ENCODE assay signal across 13 mouse cellular contexts in the genomic region with DNA sequence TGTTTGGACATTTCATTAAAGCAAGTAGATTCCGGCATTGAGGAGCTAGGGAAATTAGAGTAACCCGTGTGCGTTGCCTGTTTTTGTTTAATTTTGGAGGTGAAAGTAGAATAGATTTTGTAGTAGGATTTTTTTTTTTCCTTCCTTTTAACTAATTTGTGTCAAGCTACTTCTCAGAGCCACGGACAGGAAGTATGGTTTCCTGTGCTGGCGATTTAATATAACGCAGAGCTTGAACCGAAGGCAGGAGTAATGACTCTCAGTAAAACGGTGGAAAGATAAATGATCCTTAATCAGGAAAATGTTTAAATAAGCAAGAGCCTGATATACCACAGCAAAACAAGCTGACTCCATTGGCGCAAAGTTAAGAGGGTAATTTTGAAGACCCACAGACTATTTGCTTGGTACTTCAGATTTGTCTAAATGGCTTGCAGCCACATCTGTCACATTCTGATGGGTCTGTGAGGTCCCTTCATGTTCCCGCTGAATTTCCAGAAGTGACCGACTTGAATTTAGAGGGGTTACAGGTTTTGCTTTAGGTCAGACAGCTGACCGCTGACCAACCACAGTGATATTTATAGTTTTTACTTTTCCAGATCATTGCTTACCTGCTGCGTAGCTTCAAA. TPM values are rescaled to one million over a fixed set of nuclear protein-coding genes. Genes with fewer than 3 reads are reported as not detected.
A peak's percentile ranks its signal among the peaks of the same experiment; 100 is the strongest.
DNase-seq lines count a peak whose midpoint lies in the region; ATAC-seq and TF ChIP-seq lines count a peak whose summit lies in the region.
"Had no signal": no experiment of that assay in that cellular context is flagged by ENCODE, and none has a peak within 500 bp of the region (broad histone marks: within the 10 kb centered on the region; RNA-seq: fewer than 3 reads in every experiment).

No protein-coding gene starts in this region.

- TF ChIP-seq POLR2A in limb, embryonic 14.5 days (IDR thresholded peaks at IDR 0.05; ENCODE audit: borderline replicate concordance, extremely low read depth, insufficient read depth, insufficient read length): no peak

- no peak overlapping the region for H3K9ac ChIP-seq in heart, embryonic 11.5 days (ENCODE audit: low read depth, low read length)
- no peak overlapping the region for H3K9ac ChIP-seq in lung, embryonic 14.5 days
- H3K9ac ChIP-seq in embryonic facial prominence, embryonic 15.5 days: no peak overlapping the region
- no peak overlapping the region for H3K9ac ChIP-seq in limb, embryonic 14.5 days (ENCODE audit: low read depth, low read length, severe bottlenecking)

- no peak overlapping the region for H3K4me3 ChIP-seq in heart, embryonic 11.5 days (ENCODE audit: low read depth, low read length)
- H3K4me3 ChIP-seq in lung, embryonic 14.5 days (ENCODE audit: low read depth, low read length): no peak overlapping the region
- no peak overlapping the region for H3K4me3 ChIP-seq in embryonic facial prominence, embryonic 15.5 days (replicated peaks)
- H3K4me3 ChIP-seq in limb, embryonic 14.5 days (replicated peaks; ENCODE audit: low read length): no peak overlapping the region
- H3K4me3 ChIP-seq: gastrocnemius, adult 2 months had no signal

- H3K4me1 ChIP-seq in heart, embryonic 11.5 days (ENCODE audit: control insufficient read depth, insufficient read depth, low read length): peaks cover 18% of the 10 kb centered on the region
- peaks cover 45% of the 10 kb centered on the region for H3K4me1 ChIP-seq in lung, embryonic 14.5 days (ENCODE audit: insufficient read depth)
- H3K4me1 ChIP-seq in embryonic facial prominence, embryonic 15.5 days: peaks cover 68% of the 10 kb centered on the region
- peaks cover 91% of the 10 kb centered on the region for H3K4me1 ChIP-seq in limb, embryonic 14.5 days (ENCODE audit: control insufficient read depth, insufficient read depth, low read length)

- no peak overlapping the region for H3K4me2 ChIP-seq in heart, embryonic 11.5 days
- H3K4me2 ChIP-seq in lung, embryonic 14.5 days: peak overlapping the region; percentile 33
- H3K4me2 ChIP-seq in embryonic facial prominence, embryonic 15.5 days (replicated peaks): no peak overlapping the region
- 0 out of 2 replicates have a peak overlapping the region, but pooled peaks have one; percentile 7 for H3K4me2 ChIP-seq in limb, embryonic 14.5 days (replicated peaks; ENCODE audit: low read depth, low read length, severe bottlenecking)

- no peak for DNase-seq in heart, adult 9 months (ENCODE audit: low spot score in 2 of 2)
- DNase-seq in lung, embryonic 14.5 days: peak; percentile 60
- no peak for DNase-seq in lung, postnatal 14 days
- no peak for DNase-seq in limb, embryonic 14.5 days (ENCODE audit: low spot score)
- no peak for DNase-seq in MN1 (ENCODE audit: low spot score)
- no peak for DNase-seq in right cerebral cortex, postnatal 25 days
- DNase-seq: adrenal gland, postnatal 25 days; cerebellum, adult 18-20 months; gastrocnemius, adult 2 months; kidney, postnatal 14 days had no signal

- no peak for TF ChIP-seq CTCF in lung, embryonic 14.5 days (IDR thresholded peaks at IDR 0.05; ENCODE audit: low read depth)

- WGBS in heart, embryonic 11.5 days (ENCODE audit: insufficient replicate concordance): 44% methylated on average over 13 of the region's 13 CpGs
- WGBS in lung, embryonic 14.5 days: 16% methylated on average over 13 of the region's 13 CpGs
- 32% methylated on average over 13 of the region's 13 CpGs for WGBS in embryonic facial prominence, embryonic 15.5 days
- WGBS in limb, embryonic 14.5 days: 14% methylated on average over 13 of the region's 13 CpGs

- no peaks in the 10 kb centered on the region for H3K36me3 ChIP-seq in heart, embryonic 11.5 days (ENCODE audit: control insufficient read depth, insufficient read depth, low read length)
- H3K36me3 ChIP-seq in lung, embryonic 14.5 days (ENCODE audit: insufficient read depth): no peaks in the 10 kb centered on the region
- no peaks in the 10 kb centered on the region for H3K36me3 ChIP-seq in embryonic facial prominence, embryonic 15.5 days
- H3K36me3 ChIP-seq in limb, embryonic 14.5 days (ENCODE audit: control insufficient read depth, insufficient read depth, low read length): no peaks in the 10 kb centered on the region

- no peak for ATAC-seq in heart, embryonic 11.5 days (replicated peaks; ENCODE audit: insufficient number of reproducible peaks, low FRiP score, low TSS enrichment)
- no peak for ATAC-seq in lung, embryonic 14.5 days (ENCODE audit: insufficient read depth)
- no peak for ATAC-seq in embryonic facial prominence, embryonic 15.5 days (ENCODE audit: insufficient number of reproducible peaks, low FRiP score, low TSS enrichment, low read depth)
- no peak for ATAC-seq in limb, embryonic 14.5 days (ENCODE audit: low FRiP score, low read depth)
- ATAC-seq: Patski had no signal

- no peaks in the 10 kb centered on the region for H3K27me3 ChIP-seq in heart, embryonic 11.5 days (ENCODE audit: control insufficient read depth, insufficient read depth, low read length)
- no peaks in the 10 kb centered on the region for H3K27me3 ChIP-seq in lung, embryonic 14.5 days (ENCODE audit: insufficient read depth, low read length)
- H3K27me3 ChIP-seq in embryonic facial prominence, embryonic 15.5 days: no peaks in the 10 kb centered on the region
- no peaks in the 10 kb centered on the region for H3K27me3 ChIP-seq in limb, embryonic 14.5 days (ENCODE audit: control insufficient read depth, insufficient read depth, low read length)
- H3K27me3 ChIP-seq: Patski had no signal

- no peaks in the 10 kb centered on the region for H3K9me3 ChIP-seq in heart, embryonic 11.5 days (replicated peaks; ENCODE audit: control insufficient read depth, low read length)
- no peaks in the 10 kb centered on the region for H3K9me3 ChIP-seq in lung, embryonic 14.5 days (ENCODE audit: low read depth, low read length)
- H3K9me3 ChIP-seq in embryonic facial prominence, embryonic 15.5 days (replicated peaks): no peaks in the 10 kb centered on the region
- no peaks in the 10 kb centered on the region for H3K9me3 ChIP-seq in limb, embryonic 14.5 days (ENCODE audit: control insufficient read depth, low read length)

- H3K27ac ChIP-seq in heart, embryonic 11.5 days (ENCODE audit: low read depth, low read length): peak overlapping the region; percentile 86
- peak overlapping the region; percentile 89 for H3K27ac ChIP-seq in lung, embryonic 14.5 days (ENCODE audit: low read depth)
- H3K27ac ChIP-seq in embryonic facial prominence, embryonic 15.5 days (replicated peaks): peak overlapping the region; percentile 94
- H3K27ac ChIP-seq in limb, embryonic 14.5 days (replicated peaks; ENCODE audit: low read depth, low read length): peak overlapping the region; percentile 97
- H3K27ac ChIP-seq: gastrocnemius, adult 2 months had no signal

RNA-seq across cellular contexts. Expression of a gene that starts 38.7 kb away (rescaled TPM):
- polyA plus RNA-seq in heart, embryonic 11.5 days (2014; fragmentation: Nextera tagmentation; extraction: Ambion mirVana): not detected in 2 replicates
- polyA plus RNA-seq in lung, embryonic 14.5 days (2014; fragmentation: Nextera tagmentation; extraction: Ambion mirVana): not detected in 2 replicates
- not detected in 2 replicates for polyA plus RNA-seq in embryonic facial prominence, embryonic 15.5 days (2015; fragmentation: Nextera tagmentation; extraction: Ambion mirVana)
- polyA plus RNA-seq in limb, embryonic 14.5 days (2012; rRNA removed): not detected in 2 replicates
- not detected in 2 replicates for polyA plus RNA-seq in limb, embryonic 14.5 days (2014; fragmentation: Nextera tagmentation; extraction: Ambion mirVana)
- polyA plus RNA-seq: Patski had no signal

RNA-seq across cellular contexts. Expression of a gene that starts 49.1 kb away (rescaled TPM):
- 25.8 and 29.8 TPM in 2 replicates for polyA plus RNA-seq in heart, embryonic 11.5 days (2014; fragmentation: Nextera tagmentation; extraction: Ambion mirVana)
- 35.2 and 40.0 TPM in 2 replicates for polyA plus RNA-seq in lung, embryonic 14.5 days (2014; fragmentation: Nextera tagmentation; extraction: Ambion mirVana)
- polyA plus RNA-seq in embryonic facial prominence, embryonic 15.5 days (2015; fragmentation: Nextera tagmentation; extraction: Ambion mirVana): 42.4 and 49.7 TPM in 2 replicates
- polyA plus RNA-seq in limb, embryonic 14.5 days (2012; rRNA removed): 36.9 and 45.4 TPM in 2 replicates
- 51.3 and 52.8 TPM in 2 replicates for polyA plus RNA-seq in limb, embryonic 14.5 days (2014; fragmentation: Nextera tagmentation; extraction: Ambion mirVana)

Comparison
In these comparisons a context has a peak if more than half of its experiments do, and no peak if none do; other contexts are left out.
1. H3K4me2 ChIP-seq: peak in lung, embryonic 14.5 days (single experiment) and limb, embryonic 14.5 days (single experiment); none in heart, embryonic 11.5 days (single experiment) and embryonic facial prominence, embryonic 15.5 days (single experiment).
2. Peak in every context shown above with its lines, with median percentiles within 50 percentile points of each other: H3K27ac ChIP-seq.